Mouse (Mus musculus) small intestine, adult 2 months (tissue): ENCODE data around the gene Nfib.

Experiments
- CTCF ChIP-seq: fragments of 200-500 bp; IDR thresholded peaks from 2 replicates; pipeline ENCODE4 v1.5.1; 2012; ENCODE audit warnings: low read depth, mild to moderate bottlenecking, control low read depth, inconsistent platforms, low read length, moderate library complexity, mixed read lengths; ENCODE audit not compliant: insufficient replicate concordance, insufficient read length; ENCODE audit errors: extremely low read depth
- POLR2A ChIP-seq: fragments of 200-500 bp; IDR thresholded peaks from 2 replicates; pipeline ENCODE4 v1.6.1; 2012; ENCODE audit warnings: low read depth, mild to moderate bottlenecking, control low read depth, inconsistent platforms, low read length, moderate library complexity

DNA sequence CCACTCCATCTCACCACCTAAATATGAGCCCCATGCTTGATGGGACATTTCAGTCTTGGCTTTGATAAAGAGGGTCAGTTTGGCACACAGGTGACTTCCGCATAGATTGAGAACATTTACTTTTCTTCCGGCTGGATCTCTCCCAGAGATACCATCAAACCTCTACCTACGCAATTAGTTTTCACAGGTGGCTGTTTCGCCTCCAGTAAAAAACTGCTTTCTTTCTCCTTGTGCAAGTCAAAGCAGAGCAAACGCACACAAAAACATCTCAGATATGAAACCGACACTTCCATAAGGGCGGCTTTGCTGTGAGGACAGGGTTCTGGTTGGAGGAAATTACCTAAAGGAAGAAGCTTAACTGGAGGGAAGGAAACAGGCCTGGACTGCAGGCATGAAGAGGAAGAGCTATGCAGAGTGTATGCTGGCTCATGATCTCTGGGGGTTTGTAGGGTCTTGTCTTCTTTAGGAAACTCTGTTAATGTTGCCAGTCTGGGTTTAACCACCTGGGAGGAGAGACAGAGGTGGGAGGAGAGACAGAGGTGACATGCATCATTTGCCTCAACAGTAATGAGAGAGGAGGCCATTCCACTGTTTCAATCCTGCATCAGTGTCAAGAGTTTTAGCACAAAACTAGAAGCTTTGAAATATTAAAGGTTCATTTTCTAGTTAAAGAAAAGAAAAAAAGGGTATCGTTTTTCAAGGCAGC, 249.8 kb downstream of the Nfib start:
- TF ChIP-seq CTCF (no peak), POLR2A (no peak)
